Mouse (Mus musculus) neural tube, embryonic 14.5 days (tissue): ENCODE results near the gene Slc22a2. TPM values are rescaled to one million over a fixed set of nuclear protein-coding genes. Genes with fewer than 3 reads are reported as not detected.

ENCODE experiments used
- ATAC-seq: fragments of 200-750 bp; cut with Nextera tagmentation; 2 replicates; pipeline ENCODE4 v1.8.0; 2017; ENCODE audit warnings: low read depth, mild to moderate bottlenecking, moderate TSS enrichment, moderate library complexity
- H3K27ac ChIP-seq: fragments of 300-500 bp; sonication (generic); 2 replicates; pipeline ENCODE4 v1.5.1; 2014; ENCODE audit warnings: low read depth, mild to moderate bottlenecking, control low read depth, low read length, moderate library complexity, mixed read lengths
- H3K27me3 ChIP-seq: fragments of 300-500 bp; sonication (generic); 2 replicates; pipeline ENCODE4 v1.6.1; 2014; ENCODE audit warnings: low read length; ENCODE audit not compliant: control insufficient read depth, insufficient read depth
- H3K36me3 ChIP-seq: fragments of 300-500 bp; sonication (generic); 2 replicates; pipeline ENCODE4 v1.6.1; 2014; ENCODE audit warnings: low read length, mixed read lengths; ENCODE audit not compliant: control insufficient read depth, insufficient read depth
- H3K4me1 ChIP-seq: fragments of 300-500 bp; sonication (generic); 2 replicates; pipeline ENCODE4 v1.6.1; 2014; ENCODE audit warnings: low read length; ENCODE audit not compliant: control insufficient read depth, insufficient read depth
- H3K4me2 ChIP-seq: fragments of 300-500 bp; sonication (generic); 2 replicates; pipeline ENCODE4 v1.6.1; 2014; ENCODE audit warnings: mild to moderate bottlenecking, low read depth, low read length, control low read depth
- H3K4me3 ChIP-seq: fragments of 300-500 bp; sonication (generic); 2 replicates; pipeline ENCODE4 v1.5.1; 2014; ENCODE audit warnings: low read depth, low read length, control low read depth, mixed read lengths
- H3K9ac ChIP-seq: fragments of 300-500 bp; sonication (generic); replicated peaks from 2 replicates; pipeline ENCODE4 v1.6.1; 2014; ENCODE audit warnings: low read depth, mild to moderate bottlenecking, control low read depth, low read length, mixed read lengths
- H3K9me3 ChIP-seq: fragments of 300-500 bp; sonication (generic); 2 replicates; pipeline ENCODE4 v1.6.1; 2016; ENCODE audit warnings: low read length; ENCODE audit not compliant: control insufficient read depth
- WGBS: fragments of 180-500 bp; shearing (Covaris S2); extraction: QIAGEN DNeasy Blood & Tissue Kit; methylation state at CpG from one replicate; pipeline ENCODE4 v1.1.7; 2014; 5-methylcytosine and 5-hydroxymethylcytosine counted together
- polyA plus RNA-seq: library from polyadenylated mRNA; unstranded; fragments of >200 nt; fragmentation: Nextera tagmentation; extraction: Ambion mirVana; gene quantifications from 2 replicates; pipeline ENCODE4 v1.2.1, GENCODE M21; 2014

Slc22a2 gene
- polyA plus RNA-seq, 1 experiment from 2014 or later, result not detected

DNA sequence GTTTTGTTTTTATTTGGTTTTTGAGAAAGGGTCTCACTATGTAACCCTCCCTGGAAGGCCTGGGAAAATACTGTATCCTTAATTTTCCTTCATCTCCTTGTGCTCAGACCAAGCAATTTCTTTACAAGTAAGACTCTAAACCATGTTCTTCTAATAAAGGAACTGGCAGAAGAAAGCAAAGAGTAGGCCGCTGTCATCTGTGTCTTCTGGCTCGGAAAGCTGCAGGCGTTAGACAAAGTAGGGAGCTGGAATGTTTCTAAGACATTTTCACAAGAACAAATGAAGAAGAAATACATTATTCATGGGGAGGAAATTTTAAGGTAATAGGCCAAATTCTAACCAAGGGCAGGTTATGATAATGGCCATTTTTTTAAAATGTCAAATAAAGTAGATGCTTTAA lies 70.1 kb downstream of the Slc22a2 start:
- Histone ChIP-seq H3K36me3 (no peaks in the 10 kb centered on the region), H3K27ac (no peak overlapping the region), H3K4me3 (no peak overlapping the region), H3K27me3 (no peaks in the 10 kb centered on the region), H3K4me2 (no peak overlapping the region), H3K9me3 (no peaks in the 10 kb centered on the region), H3K4me1 (no peaks in the 10 kb centered on the region), H3K9ac (no peak overlapping the region)
- 77% methylated on average over 3 of the region's 3 CpGs for WGBS
- no peak for ATAC-seq

DNA sequence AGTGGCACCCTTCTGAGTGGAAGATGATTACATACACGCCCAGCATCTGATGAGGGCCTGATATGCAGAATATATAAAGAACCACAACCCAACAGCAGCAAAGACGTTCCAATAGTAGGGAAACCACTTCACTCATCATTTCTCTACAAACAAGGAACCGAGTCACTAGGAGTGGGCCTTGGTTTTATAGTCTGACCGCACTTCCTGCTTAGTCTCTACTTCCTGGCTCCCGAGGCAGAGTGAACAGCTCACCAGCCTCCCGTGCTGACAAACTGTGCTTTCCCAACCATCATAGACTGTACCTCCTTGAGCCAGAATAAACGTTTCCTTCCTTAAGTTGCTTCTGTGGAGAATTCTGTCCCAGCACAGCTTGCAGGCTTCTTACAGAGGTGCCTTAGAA lies 71.9 kb downstream of the Slc22a2 start:
- Histone ChIP-seq H3K9me3 (no peaks in the 10 kb centered on the region), H3K27ac (no peak overlapping the region), H3K4me2 (no peak overlapping the region), H3K4me1 (no peaks in the 10 kb centered on the region), H3K27me3 (no peaks in the 10 kb centered on the region), H3K36me3 (no peaks in the 10 kb centered on the region), H3K4me3 (no peak overlapping the region), H3K9ac (no peak overlapping the region)
- WGBS, result 80% methylated on average over 7 of the region's 7 CpGs
- no peak for ATAC-seq

DNA sequence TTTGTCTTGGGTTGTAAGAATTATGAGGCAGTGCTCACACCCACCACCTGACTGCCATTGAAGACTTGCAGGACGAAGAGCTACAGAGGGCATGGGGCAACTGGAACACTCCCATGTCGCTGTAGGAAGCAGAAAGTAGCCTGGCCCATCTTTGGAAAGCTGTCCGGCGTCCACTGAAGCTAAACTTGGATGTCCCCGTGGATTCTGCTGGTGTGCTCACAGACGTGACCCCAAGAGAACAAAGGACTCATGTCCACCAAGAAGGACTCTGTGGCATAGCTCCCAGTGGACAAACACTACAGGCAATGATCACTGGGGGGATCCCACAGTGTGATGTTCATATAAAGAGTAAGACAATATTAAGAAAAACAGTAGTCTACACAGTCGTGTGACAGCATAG lies 74.9 kb downstream of the Slc22a2 start:
- Histone ChIP-seq H3K4me3 (no peak overlapping the region), H3K27ac (no peak overlapping the region)
- 82% methylated on average over 7 of the region's 7 CpGs for WGBS

DNA sequence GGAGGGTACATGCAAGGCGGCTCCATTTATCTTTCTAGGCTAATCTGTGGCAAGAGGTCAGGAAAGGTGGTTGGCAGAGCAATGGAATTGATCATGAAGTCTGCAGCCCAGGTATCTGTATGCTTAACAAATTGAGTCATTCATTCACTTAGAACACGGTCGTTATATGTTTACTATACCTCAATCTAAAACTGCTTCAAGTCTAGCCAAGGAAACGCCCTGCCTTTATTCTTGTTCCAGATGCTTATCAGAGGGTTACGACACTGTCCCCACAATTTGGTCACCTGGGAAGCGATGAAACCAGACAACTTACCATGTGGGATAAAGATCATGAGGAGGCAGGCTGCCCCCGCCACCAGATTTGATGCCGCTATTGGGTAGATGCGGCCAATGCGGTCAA lies 75.3 kb downstream of the Slc22a2 start:
- Histone ChIP-seq H3K27me3 (no peaks in the 10 kb centered on the region), H3K27ac (no peak overlapping the region), H3K9ac (no peak overlapping the region), H3K4me2 (no peak overlapping the region), H3K4me3 (no peak overlapping the region), H3K36me3 (no peaks in the 10 kb centered on the region), H3K4me1 (no peaks in the 10 kb centered on the region), H3K9me3 (no peaks in the 10 kb centered on the region)
- WGBS, result 92% methylated on average over 10 of the region's 10 CpGs
- ATAC-seq, result no peak

More for the DNA sequence above, 74.9 kb downstream of the Slc22a2 start:
- no peaks in the 10 kb centered on the region for H3K4me1 ChIP-seq
- H3K27me3 ChIP-seq, result no peaks in the 10 kb centered on the region
- H3K36me3 ChIP-seq, result no peaks in the 10 kb centered on the region
- H3K9ac ChIP-seq, result no peak overlapping the region
- H3K4me2 ChIP-seq, result no peak overlapping the region
- no peak for ATAC-seq
- no peaks in the 10 kb centered on the region for H3K9me3 ChIP-seq

DNA sequence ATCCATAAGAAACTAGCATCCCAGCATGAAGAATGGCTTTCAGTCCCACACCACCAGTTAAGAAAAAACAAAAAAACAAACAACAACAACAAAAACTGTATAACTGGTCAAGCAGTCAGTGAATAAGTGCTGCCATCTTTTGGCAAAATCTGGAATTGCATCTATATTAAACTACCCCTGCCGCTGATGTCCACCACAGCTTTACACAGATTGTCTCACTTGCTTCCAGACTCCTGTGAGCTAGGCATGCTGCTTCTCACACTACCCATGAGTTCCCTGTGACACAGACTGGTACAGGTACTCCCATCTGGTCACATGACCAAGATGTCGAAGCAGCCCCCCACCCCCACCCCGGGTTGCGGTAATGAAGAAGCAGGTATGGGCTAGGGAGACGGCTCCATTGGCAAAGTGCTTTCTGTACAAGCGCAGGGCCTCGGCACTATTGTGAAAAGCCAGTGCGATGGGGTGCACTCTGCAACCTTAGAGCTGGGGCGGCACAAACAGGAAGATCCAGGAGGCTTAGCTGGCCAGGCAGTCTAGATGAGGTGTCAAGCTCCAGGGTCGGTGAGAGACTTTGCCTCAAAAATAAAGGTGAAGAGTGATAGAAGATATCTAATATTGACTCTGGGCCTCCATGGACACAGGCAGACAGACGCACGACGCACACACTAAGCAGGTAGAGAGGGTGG lies 76.8 kb downstream of the Slc22a2 start:
- no peaks in the 10 kb centered on the region for H3K27me3 ChIP-seq
- H3K4me1 ChIP-seq, result no peaks in the 10 kb centered on the region
- no peak for ATAC-seq
- WGBS, result 75% methylated on average over 13 of the region's 13 CpGs
- no peak overlapping the region for H3K27ac ChIP-seq
- H3K4me3 ChIP-seq, result no peak overlapping the region
- no peaks in the 10 kb centered on the region for H3K9me3 ChIP-seq
- H3K9ac ChIP-seq, result no peak overlapping the region
- no peak overlapping the region for H3K4me2 ChIP-seq
- H3K36me3 ChIP-seq, result no peaks in the 10 kb centered on the region

DNA sequence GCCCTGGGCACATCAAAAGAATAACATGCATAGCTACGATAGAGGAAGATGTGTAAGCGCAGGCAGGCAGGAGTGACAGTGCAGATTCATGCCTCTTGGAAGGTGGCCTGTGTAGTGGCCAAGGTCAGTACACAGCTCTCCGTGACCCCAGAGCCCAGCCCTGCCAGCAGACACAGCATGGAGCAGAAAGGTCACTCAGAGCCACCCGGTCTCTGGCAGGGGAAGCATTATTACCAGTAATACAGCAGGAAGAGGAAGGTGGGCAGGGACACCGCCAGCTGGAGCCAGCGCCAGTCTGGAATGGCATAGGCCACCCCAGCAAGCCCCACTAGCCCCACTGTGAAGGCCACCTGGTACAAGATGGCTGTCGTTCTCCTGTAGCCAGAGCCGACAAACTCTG lies 80.2 kb downstream of the Slc22a2 start:
- H3K4me2 ChIP-seq, result no peak overlapping the region
- 68% methylated on average over 8 of the region's 8 CpGs for WGBS
- no peak overlapping the region for H3K4me3 ChIP-seq
- no peak overlapping the region for H3K27ac ChIP-seq
- ATAC-seq, result no peak
- H3K36me3 ChIP-seq, result no peaks in the 10 kb centered on the region
- H3K27me3 ChIP-seq, result no peaks in the 10 kb centered on the region
- peaks cover under 1% of the 10 kb centered on the region; the same call in 1 of the 2 replicates for H3K4me1 ChIP-seq
- H3K9ac ChIP-seq, result no peak overlapping the region
- H3K9me3 ChIP-seq, result no peaks in the 10 kb centered on the region

DNA sequence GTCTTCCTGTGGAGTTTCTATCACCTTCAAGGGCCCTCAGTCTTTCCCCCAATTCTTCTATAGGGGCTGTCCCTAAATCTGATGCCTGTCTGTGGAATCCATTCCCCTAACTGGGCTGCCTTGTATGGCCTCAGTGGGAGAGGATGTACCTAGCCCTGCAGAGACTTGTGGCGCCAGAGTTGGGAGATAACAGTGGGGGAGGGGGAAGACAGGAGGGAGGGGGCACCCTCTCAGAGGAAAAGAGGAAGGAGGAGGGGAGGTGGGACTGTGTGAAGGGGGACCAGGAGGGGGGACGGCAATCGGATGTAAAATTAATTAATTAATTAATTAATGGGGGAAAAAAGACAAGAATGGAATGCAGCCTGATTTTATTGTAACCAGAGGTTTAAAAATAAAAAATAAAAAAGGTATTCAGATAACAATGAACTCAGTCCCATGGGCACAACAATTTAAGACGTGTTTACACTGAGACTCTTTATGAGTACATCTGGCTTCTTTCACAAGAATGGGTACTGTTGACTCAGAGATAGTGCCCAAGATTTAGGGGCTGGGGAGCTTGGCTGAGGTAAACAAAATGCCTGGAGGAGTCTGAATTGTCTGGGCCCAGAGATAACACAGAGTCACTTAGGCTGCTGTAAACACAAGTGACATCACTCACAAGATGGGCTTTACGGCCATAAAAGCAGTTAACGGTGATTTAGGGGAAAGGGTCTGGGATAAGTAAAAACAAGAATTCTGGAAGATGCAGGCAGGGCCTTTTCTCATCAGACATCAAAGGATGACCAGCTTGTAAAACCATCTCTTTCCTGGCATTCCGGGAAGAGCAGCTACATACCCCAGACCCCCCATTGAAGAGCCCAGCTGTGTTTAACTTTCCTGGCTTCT lies 84.8 kb downstream of the Slc22a2 start:
- no peaks in the 10 kb centered on the region for H3K27me3 ChIP-seq
- peaks cover 3% of the 10 kb centered on the region; the same call in 1 of the 2 replicates for H3K4me1 ChIP-seq
- WGBS, result 8% methylated on average over 7 of the region's 7 CpGs
- H3K9me3 ChIP-seq, result no peaks in the 10 kb centered on the region
- no peaks in the 10 kb centered on the region for H3K36me3 ChIP-seq
- no peak overlapping the region for H3K9ac ChIP-seq
- H3K4me2 ChIP-seq, result no peak overlapping the region
- H3K4me3 ChIP-seq, result no peak overlapping the region
- no peak overlapping the region for H3K27ac ChIP-seq
- ATAC-seq, result peak; percentile 60; the same call in 1 of the 2 replicates

DNA sequence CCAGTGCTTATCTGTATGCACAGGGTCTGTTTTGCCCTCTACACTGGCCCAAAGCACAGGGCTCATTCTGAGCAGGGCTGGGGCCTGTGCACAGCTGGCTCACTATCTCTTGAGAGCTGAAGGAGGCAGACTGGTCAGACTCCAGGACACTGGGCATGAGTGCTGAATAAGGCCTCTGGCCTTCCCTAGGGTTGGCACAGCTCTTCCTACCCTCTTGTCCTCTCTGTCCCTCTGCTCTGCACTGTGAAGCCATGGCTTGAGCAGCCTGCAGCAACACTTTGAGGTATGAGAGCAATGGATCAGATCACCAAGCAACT lies 85.4 kb downstream of the Slc22a2 start:
- peak; percentile 36; the same call in 1 of the 2 replicates for ATAC-seq

DNA sequence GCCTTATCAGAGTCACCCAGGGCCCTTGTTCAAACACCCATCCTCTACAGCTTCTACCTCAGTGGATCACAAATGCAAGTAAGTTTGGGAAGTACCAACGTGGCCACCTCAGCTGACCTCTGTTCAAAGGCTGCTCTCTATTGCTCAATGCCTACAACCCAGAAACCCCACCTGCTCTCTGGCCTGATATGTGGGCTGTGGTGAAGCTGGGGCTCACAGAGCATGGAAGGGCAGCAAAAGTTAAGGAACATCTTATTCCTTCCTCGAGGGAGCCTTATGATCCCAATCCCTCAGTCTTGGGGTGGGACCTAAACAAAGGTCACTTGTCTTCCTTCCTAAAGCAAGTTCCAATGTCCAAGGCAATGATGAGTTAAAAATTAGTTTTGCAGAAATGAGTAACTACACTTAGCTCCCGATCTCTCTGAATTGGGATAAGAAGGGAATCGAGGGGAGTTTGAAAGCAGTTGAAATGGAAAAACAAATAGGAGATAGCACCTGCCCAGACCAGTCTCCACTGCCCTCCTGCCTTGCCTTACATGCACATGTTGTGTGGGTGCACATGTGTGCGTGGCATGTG lies 87.2 kb downstream of the Slc22a2 start:
- ATAC-seq, result no peak
- WGBS, result 89% methylated on average over 5 of the region's 5 CpGs
- no peak overlapping the region for H3K4me3 ChIP-seq
- peaks cover 3% of the 10 kb centered on the region; the same call in 1 of the 2 replicates for H3K4me1 ChIP-seq
- no peaks in the 10 kb centered on the region for H3K9me3 ChIP-seq
- H3K36me3 ChIP-seq, result no peaks in the 10 kb centered on the region
- H3K4me2 ChIP-seq, result no peak overlapping the region
- H3K27me3 ChIP-seq, result no peaks in the 10 kb centered on the region
- no peak overlapping the region for H3K9ac ChIP-seq
- H3K27ac ChIP-seq, result no peak overlapping the region

More for the DNA sequence above, 85.4 kb downstream of the Slc22a2 start:
- Histone ChIP-seq H3K36me3 (no peaks in the 10 kb centered on the region), H3K27me3 (no peaks in the 10 kb centered on the region), H3K9me3 (no peaks in the 10 kb centered on the region), H3K4me1 (peaks cover 3% of the 10 kb centered on the region; the same call in 1 of the 2 replicates), H3K27ac (no peak overlapping the region), H3K4me2 (no peak overlapping the region), H3K9ac (no peak overlapping the region), H3K4me3 (no peak overlapping the region)
